Mouse (Mus musculus) macrophage (primary cell): ENCODE data around the gene Opn3. TPM values are rescaled to one million over a fixed set of nuclear protein-coding genes. Genes with fewer than 3 reads are reported as not detected.

Source experiments
- H3K27ac ChIP-seq: fragments of 350-480 bp; formaldehyde crosslinking; 2 replicates; pipeline ENCODE4 v1.9.0; 2021
- H3K36me3 ChIP-seq: fragments of 350-480 bp; formaldehyde crosslinking; 2 replicates; pipeline ENCODE4 v1.9.0; 2021; ENCODE audit errors: inconsistent target
- H3K4me3 ChIP-seq: fragments of 350-480 bp; formaldehyde crosslinking; 2 replicates; pipeline ENCODE4 v1.9.0; 2021; ENCODE audit errors: inconsistent target
- H3K79me2 ChIP-seq: fragments of 350-480 bp; formaldehyde crosslinking; 2 replicates; pipeline ENCODE4 v1.9.0; 2021; ENCODE audit errors: inconsistent target
- WGBS: methylation state at CpG from one replicate; pipeline ENCODE4 v1.1.7; 2026; ENCODE audit warnings: inconsistent platforms; ENCODE audit not compliant: missing documents; 5-methylcytosine and 5-hydroxymethylcytosine counted together
- polyA plus RNA-seq: library from polyadenylated mRNA; stranded (reverse); fragments of 250-400 nt; gene quantifications from 3 replicates; pipeline ENCODE4 v1.2.4, GENCODE M21; 2018; ENCODE audit warnings: inconsistent platforms

The Opn3 gene
- polyA plus RNA-seq, 1 experiment from 2014 or later, result 1.8 TPM

DNA sequence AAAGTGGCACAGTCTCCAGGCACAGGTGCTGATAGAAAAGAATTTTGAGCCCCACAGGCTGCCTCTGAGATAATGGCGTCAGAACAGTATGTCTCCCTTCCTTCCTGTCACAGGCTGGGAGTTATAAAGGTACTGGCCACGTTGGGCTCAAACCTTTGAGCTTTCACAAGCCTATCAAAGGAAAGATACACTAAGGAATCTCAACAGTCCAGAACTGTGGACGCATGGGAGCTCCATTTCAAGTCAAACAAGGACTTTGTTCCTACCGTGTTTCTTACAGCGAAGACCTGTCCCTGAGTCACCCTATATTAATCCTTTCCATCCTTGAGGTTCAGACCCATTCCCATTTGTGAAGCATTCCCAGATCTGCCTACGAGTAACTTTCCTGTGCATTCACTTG lies 15.1 kb downstream of the Opn3 start:
- no peak overlapping the region for H3K4me3 ChIP-seq
- 84% methylated on average over 6 of the region's 6 CpGs for WGBS
- no peaks in the 10 kb centered on the region for H3K79me2 ChIP-seq
- H3K27ac ChIP-seq, result no peak overlapping the region
- no peaks in the 10 kb centered on the region for H3K36me3 ChIP-seq

- H3K36me3 ChIP-seq, result no peaks in the 10 kb centered on the region
- H3K79me2 ChIP-seq, result no peaks in the 10 kb centered on the region
- no peak overlapping the region for H3K4me3 ChIP-seq
- WGBS, result 91% methylated on average over 6 of the region's 6 CpGs
- H3K27ac ChIP-seq, result no peak overlapping the region
These were observed 17.5 kb downstream of the Opn3 start for GRCm38 (mm10) chr1:175675116-175675515.

- Histone ChIP-seq H3K79me2 (no peaks in the 10 kb centered on the region), H3K4me3 (no peak overlapping the region), H3K27ac (no peak overlapping the region), H3K36me3 (no peaks in the 10 kb centered on the region)
- 74% methylated on average over 7 of the region's 7 CpGs for WGBS
These were observed 18.8 kb downstream of the Opn3 start for GRCm38 (mm10) chr1:175673563-175674325.

DNA sequence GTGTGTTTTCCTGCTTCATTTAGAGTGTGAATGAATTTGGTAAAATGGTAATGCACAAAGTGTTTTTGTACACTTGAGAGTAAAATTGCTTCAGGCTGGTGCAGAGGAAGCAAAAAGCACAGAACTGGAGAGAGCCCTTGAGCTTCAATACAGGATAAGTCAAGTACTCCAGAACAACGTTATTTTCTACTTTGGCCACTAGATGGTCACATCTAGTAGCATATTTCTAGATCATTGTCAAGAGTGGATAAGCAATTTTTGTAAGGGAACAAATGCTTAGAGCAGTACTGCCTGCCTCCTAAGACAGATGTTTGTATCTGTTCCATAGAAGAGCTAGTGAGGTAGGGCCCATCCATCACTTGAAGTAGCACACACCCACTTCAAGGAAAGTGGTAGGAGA lies 20.9 kb downstream of the Opn3 start:
- Histone ChIP-seq H3K4me3 (no peak overlapping the region), H3K27ac (no peak overlapping the region), H3K79me2 (no peaks in the 10 kb centered on the region), H3K36me3 (no peaks in the 10 kb centered on the region)
- WGBS, result 5% methylated on average over 1 of the region's 1 CpGs

DNA sequence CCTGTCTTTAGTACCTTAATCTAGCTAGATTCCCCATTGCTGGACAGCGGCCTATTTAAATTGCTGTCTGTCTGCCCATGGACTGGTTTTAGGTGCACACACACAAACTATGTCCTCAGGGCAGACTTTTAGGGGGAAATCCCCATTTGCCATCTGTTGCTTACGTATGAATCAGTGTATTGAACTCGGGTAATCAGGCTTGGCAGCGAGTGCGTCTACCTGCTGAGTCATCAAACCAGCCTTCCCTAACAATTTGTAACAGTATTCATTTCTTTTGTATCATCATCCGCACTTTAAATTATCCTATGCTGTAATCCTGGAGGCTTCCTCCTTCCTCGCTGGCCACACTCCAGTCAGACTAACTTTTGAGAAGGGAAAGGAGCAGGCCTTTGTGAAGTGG lies 22.5 kb downstream of the Opn3 start:
- no peaks in the 10 kb centered on the region for H3K79me2 ChIP-seq
- no peaks in the 10 kb centered on the region for H3K36me3 ChIP-seq
- H3K4me3 ChIP-seq, result no peak overlapping the region
- 75% methylated on average over 7 of the region's 7 CpGs for WGBS
- no peak overlapping the region for H3K27ac ChIP-seq

DNA sequence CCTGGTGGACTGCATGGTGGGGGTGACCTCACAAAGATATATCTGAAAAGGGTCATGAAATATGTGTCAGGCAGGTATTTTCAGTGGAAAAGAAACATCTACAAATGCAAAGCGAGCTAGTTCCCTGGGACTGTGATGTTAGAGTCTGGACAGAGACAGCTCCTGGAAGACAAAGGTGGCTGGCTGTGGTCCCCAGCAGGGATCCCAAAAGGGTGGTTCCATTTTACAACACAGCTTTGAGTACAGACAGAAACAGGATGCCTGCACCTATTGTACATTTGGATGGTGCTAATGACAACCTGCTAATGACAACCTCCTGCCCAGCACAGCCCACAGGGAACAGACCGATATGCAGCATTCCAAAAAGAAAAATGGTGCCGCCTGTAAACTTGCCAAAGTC lies 23.1 kb downstream of the Opn3 start:
- Histone ChIP-seq H3K4me3 (no peak overlapping the region), H3K79me2 (no peaks in the 10 kb centered on the region), H3K27ac (no peak overlapping the region), H3K36me3 (no peaks in the 10 kb centered on the region)
- WGBS, result 84% methylated on average over 3 of the region's 3 CpGs

- WGBS, result 73% methylated on average over 4 of the region's 5 CpGs
- no peak overlapping the region for H3K4me3 ChIP-seq
- H3K27ac ChIP-seq, result no peak overlapping the region
- no peaks in the 10 kb centered on the region for H3K79me2 ChIP-seq
- H3K36me3 ChIP-seq, result no peaks in the 10 kb centered on the region
These were observed 23.7 kb downstream of the Opn3 start for GRCm38 (mm10) chr1:175668666-175669405.

DNA sequence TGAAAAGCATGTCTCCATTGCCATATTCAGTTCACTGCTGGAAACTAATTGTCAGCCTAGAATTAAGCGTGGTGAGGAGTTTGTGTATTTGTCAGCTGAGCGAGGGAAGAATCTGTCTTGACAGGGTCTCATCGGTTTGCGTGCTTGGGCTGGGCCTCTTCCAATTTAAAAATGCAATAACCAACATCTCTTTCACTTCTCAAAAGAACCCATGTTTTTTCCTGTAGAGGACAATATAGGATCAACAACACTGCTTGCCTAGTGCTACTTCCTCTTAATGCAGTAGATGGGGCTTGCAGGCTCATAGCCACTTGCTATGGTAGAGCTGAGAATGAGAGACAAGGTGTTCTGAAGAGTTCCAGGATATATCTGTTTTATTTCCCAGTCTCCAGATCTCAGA lies 32.7 kb downstream of the Opn3 start:
- Histone ChIP-seq H3K79me2 (no peaks in the 10 kb centered on the region), H3K4me3 (no peak overlapping the region), H3K36me3 (no peaks in the 10 kb centered on the region), H3K27ac (peak overlapping the region; percentile 41)
- WGBS, result 3% methylated on average over 4 of the region's 4 CpGs

- Histone ChIP-seq H3K36me3 (no peaks in the 10 kb centered on the region), H3K4me3 (no peak overlapping the region), H3K79me2 (no peaks in the 10 kb centered on the region), H3K27ac (no peak overlapping the region)
- 98% methylated on average over 4 of the region's 4 CpGs for WGBS
These were observed 44.0 kb downstream of the Opn3 start for GRCm38 (mm10) chr1:175648615-175649014.

DNA sequence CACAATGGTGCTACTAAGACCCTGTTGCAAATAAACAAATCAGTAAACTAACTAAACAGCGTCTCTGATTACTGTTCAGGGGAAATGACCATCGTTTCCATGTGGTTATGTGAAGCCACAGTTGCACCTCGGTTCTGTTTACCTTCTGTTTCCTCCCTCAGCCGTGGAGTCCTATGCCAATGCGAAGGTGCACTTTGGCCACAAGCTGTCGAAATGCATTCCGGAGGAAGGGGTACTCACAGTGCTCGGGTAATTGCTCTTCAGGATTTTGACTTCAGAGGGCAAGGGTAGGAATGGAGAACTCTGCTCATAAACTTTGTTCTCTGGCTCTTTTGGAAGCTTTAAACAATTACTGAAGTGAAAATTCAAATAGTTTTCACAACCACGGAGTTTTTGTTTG lies 45.6 kb downstream of the Opn3 start:
- Histone ChIP-seq H3K4me3 (no peak overlapping the region), H3K36me3 (no peaks in the 10 kb centered on the region), H3K79me2 (no peaks in the 10 kb centered on the region), H3K27ac (no peak overlapping the region)
- WGBS, result 19% methylated on average over 9 of the region's 9 CpGs

- Histone ChIP-seq H3K36me3 (no peaks in the 10 kb centered on the region), H3K79me2 (no peaks in the 10 kb centered on the region), H3K4me3 (no peak overlapping the region), H3K27ac (no peak overlapping the region)
- WGBS, result 26% methylated on average over 5 of the region's 5 CpGs
These were observed 48.9 kb downstream of the Opn3 start for GRCm38 (mm10) chr1:175643496-175644265.

- H3K4me3 ChIP-seq, result no peak overlapping the region
- 44% methylated on average over 6 of the region's 6 CpGs for WGBS
- peak overlapping the region; percentile 70 for H3K27ac ChIP-seq
- H3K36me3 ChIP-seq, result no peaks in the 10 kb centered on the region
- H3K79me2 ChIP-seq, result no peaks in the 10 kb centered on the region
These were observed 52.0 kb downstream of the Opn3 start for GRCm38 (mm10) chr1:175640435-175641150.

- peak overlapping the region; percentile 70 for H3K27ac ChIP-seq
- 86% methylated on average over 7 of the region's 7 CpGs for WGBS
- no peaks in the 10 kb centered on the region for H3K79me2 ChIP-seq
- H3K4me3 ChIP-seq, result no peak overlapping the region
- H3K36me3 ChIP-seq, result no peaks in the 10 kb centered on the region
These were observed 53.5 kb downstream of the Opn3 start for GRCm38 (mm10) chr1:175639072-175639471.

GRCm38 (mm10) chr1:175637677-175638076 lies 54.9 kb downstream of the Opn3 start:
- H3K36me3 ChIP-seq, result no peaks in the 10 kb centered on the region
- no peaks in the 10 kb centered on the region for H3K79me2 ChIP-seq
- no peak overlapping the region for H3K27ac ChIP-seq
- H3K4me3 ChIP-seq, result no peak overlapping the region
- WGBS, result 7% methylated on average over 7 of the region's 7 CpGs
